Mouse (Mus musculus) T-helper 17 cell (primary cell): ENCODE measurements around the gene Tbc1d19.

Experiments
- in situ Hi-C, 2 experiments: fragments of 300-600 bp; cut with MboI, MseI; formaldehyde crosslinking; loops; 1 replicate in 1 of 2; 2 replicates in 1 of 2; pipeline ENCODE4 v1.15.1; 2025; ENCODE audit warnings: high pct_unique_total_duplicates in 2 of 2

Tbc1d19 gene

GRCm38 (mm10) chr5:53948606-53949266 lies 139.3 kb downstream of the Tbc1d19 start:
- in situ Hi-C loops = no loop called here

DNA sequence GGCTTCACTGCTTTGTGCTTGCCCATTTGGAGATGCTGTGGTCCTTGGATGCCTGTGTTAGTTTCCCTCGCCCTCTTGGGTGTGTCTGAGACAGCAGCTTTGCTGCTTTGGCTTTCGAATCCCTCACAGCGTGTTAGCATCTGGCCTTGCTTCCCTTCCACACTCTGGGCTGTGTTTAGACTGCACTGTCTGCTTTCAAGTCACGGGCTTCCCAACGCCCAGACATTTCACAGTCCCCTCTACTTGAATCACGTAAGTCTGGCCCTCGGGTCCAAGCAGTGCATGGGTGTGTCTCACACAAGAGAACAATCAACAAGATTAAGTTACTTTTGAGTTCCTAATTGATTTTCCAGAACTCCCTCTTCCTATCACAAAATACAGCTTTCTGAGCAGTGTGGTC lies 140.8 kb downstream of the Tbc1d19 start:
- in situ Hi-C loops = loop anchor here in 1 of 2 experiments (10.0 kb wide), 1 partner anchor 1515 kb away; no protein-coding TSS in a partner anchor

- in situ Hi-C loops = loop anchor here in 1 of 2 experiments (10.0 kb wide), 1 partner anchor 1518 kb away; no protein-coding TSS in a partner anchor
Observed at GRCm38 (mm10) chr5:53953216-53953615, 143.8 kb downstream of the Tbc1d19 start.
